Mouse (Mus musculus) E14TG2a.4 (cell line): ENCODE measurements around the gene Samd14.

Experiments used
- CTCF ChIP-seq: conservative IDR thresholded peaks from 2 replicates; pipeline ENCODE4 v1.5.1; 2014; ENCODE audit warnings: low read length
- NANOG ChIP-seq: IDR thresholded peaks from 2 replicates; pipeline ENCODE4 v1.6.1; 2014; ENCODE audit warnings: borderline replicate concordance, low read length, mixed read lengths
- POU5F1 ChIP-seq: IDR thresholded peaks from 2 replicates; pipeline ENCODE4 v1.6.1; 2014; ENCODE audit warnings: low read length, borderline replicate concordance

GRCm38 (mm10) chr11:94988780-94989561, 20.7 kb upstream of the Samd14 start:
- TF ChIP-seq CTCF (no peak), POU5F1 (no peak), NANOG (no peak)
